Mouse (Mus musculus): ENCODE measurements around the gene Pbld2. TPM values are rescaled to one million over a fixed set of nuclear protein-coding genes. Genes with fewer than 3 reads are reported as not detected.

The Pbld2 gene
- polyA plus RNA-seq, 1 experiment from 2014 or later = 1.2 TPM

Other genes with a start within 250 kb of the Pbld2 start
- 116 and 123 TPM in 2 replicates for gene Ccar1, start 232.0 kb upstream of the Pbld2 start, polyA plus RNA-seq (2014; fragmentation: Nextera tagmentation; extraction: Ambion mirVana)
- 11.7 and 12.9 TPM in 2 replicates for gene Tet1, start 115.3 kb upstream of the Pbld2 start, polyA plus RNA-seq (2014; fragmentation: Nextera tagmentation; extraction: Ambion mirVana)
- gene Slc25a16, start 103.7 kb upstream of the Pbld2 start, polyA plus RNA-seq (2014; fragmentation: Nextera tagmentation; extraction: Ambion mirVana) = 13.5 and 15.7 TPM in 2 replicates
- 58.1 and 61.6 TPM in 2 replicates for gene Dna2, start 77.3 kb upstream of the Pbld2 start, polyA plus RNA-seq (2014; fragmentation: Nextera tagmentation; extraction: Ambion mirVana)
- gene Rufy2, start 44.1 kb upstream of the Pbld2 start, polyA plus RNA-seq (2014; fragmentation: Nextera tagmentation; extraction: Ambion mirVana) = 5.7 and 9.8 TPM in 2 replicates
- gene Hnrnph3, start 98 bp upstream of the Pbld2 start, polyA plus RNA-seq (2014; fragmentation: Nextera tagmentation; extraction: Ambion mirVana) = 52.6 and 57.1 TPM in 2 replicates
- 1.9 and 2.5 TPM in 2 replicates for gene Pbld1, start 35.8 kb downstream of the Pbld2 start, polyA plus RNA-seq (2014; fragmentation: Nextera tagmentation; extraction: Ambion mirVana)
- not detected in 2 replicates for gene Atoh7, start 75.3 kb downstream of the Pbld2 start, polyA plus RNA-seq (2014; fragmentation: Nextera tagmentation; extraction: Ambion mirVana)
- gene Mypn, start 179.6 kb downstream of the Pbld2 start, polyA plus RNA-seq (2014; fragmentation: Nextera tagmentation; extraction: Ambion mirVana) = 0.16 and 0.30 TPM in 2 replicates
- 46.1 and 48.8 TPM in 2 replicates for gene Herc4, start 219.5 kb downstream of the Pbld2 start, polyA plus RNA-seq (2014; fragmentation: Nextera tagmentation; extraction: Ambion mirVana)

Data from liver, embryonic 11.5 days (tissue).